ENCODE assay signal across 8 mouse cellular contexts in genomic region chr8:119558603-119559401, GRCm38 (mm10). TPM values are rescaled to one million over a fixed set of nuclear protein-coding genes. Genes with fewer than 3 reads are reported as not detected.
DNase-seq lines count a peak whose midpoint lies in the region; ATAC-seq lines count a peak whose summit lies in the region.

TSS of gene Mbtps1 (minus strand) at chr8:119558735.

- no peaks in the 10 kb centered on the region for H3K27me3 ChIP-seq in hindbrain, embryonic 16.5 days (replicated peaks; ENCODE audit: control insufficient read depth, insufficient read depth, low read length)

- peak within 1 kb of the TSS; percentile 81 for H3K4me2 ChIP-seq in hindbrain, embryonic 16.5 days (ENCODE audit: low read length)

- peak within 1 kb of the TSS; percentile 85 for H3K4me3 ChIP-seq in hindbrain, embryonic 16.5 days (ENCODE audit: low read length)
- peak within 1 kb of the TSS; percentile 92 for H3K4me3 ChIP-seq in macrophage (ENCODE audit: inconsistent target)

- peaks cover 15% of the 10 kb centered on the region for H3K36me3 ChIP-seq in hindbrain, embryonic 16.5 days (ENCODE audit: control insufficient read depth, insufficient read depth, low read length)
- H3K36me3 ChIP-seq in macrophage (ENCODE audit: inconsistent target) = peaks cover 22% of the 10 kb centered on the region

- H3K79me2 ChIP-seq in macrophage (ENCODE audit: inconsistent target) = peaks cover 44% of the 10 kb centered on the region

- H3K27ac ChIP-seq in hindbrain, embryonic 16.5 days (ENCODE audit: low read depth, low read length) = peak within 1 kb of the TSS; percentile 96
- peak within 1 kb of the TSS; percentile 68 for H3K27ac ChIP-seq in macrophage

- peak within 1 kb of the TSS; percentile 89 for H3K9ac ChIP-seq in hindbrain, embryonic 16.5 days (ENCODE audit: low read depth, low read length)

- H3K9me3 ChIP-seq in hindbrain, embryonic 16.5 days (ENCODE audit: control insufficient read depth, low read length) = no peaks in the 10 kb centered on the region

- peak; percentile 99 for DNase-seq in T-cell, adult 2 months (ENCODE audit: low spot score)
- DNase-seq in cerebellum, postnatal 36 days = peak; percentile 96 to 98
- peak; percentile 97 for DNase-seq in gastrocnemius, adult 18-20 months (ENCODE audit: low spot score)
- DNase-seq in left cerebral cortex, adult 18-20 months (ENCODE audit: low spot score in 2 of 2) = peak; percentile 96 to 98
- peak; percentile 98 for DNase-seq in right cerebral cortex, adult 18-20 months
- DNase-seq in urinary bladder, postnatal 10 days (ENCODE audit: low spot score) = peak; percentile 97

- ATAC-seq in hindbrain, embryonic 16.5 days = peak; percentile 97

- 8% methylated on average over 48 of the region's 63 CpGs for WGBS in hindbrain, embryonic 16.5 days
- 3% methylated on average over 59 of the region's 63 CpGs for WGBS in macrophage (ENCODE audit: missing documents)

- H3K4me1 ChIP-seq in hindbrain, embryonic 16.5 days (ENCODE audit: control insufficient read depth, insufficient read depth, low read depth, low read length) = peaks cover 25% of the 10 kb centered on the region

RNA-seq across cellular contexts. Expression of gene Mbtps1, which starts in this region (rescaled TPM):
- 10 to 100 TPM; 20.2 to 21.1 TPM for total RNA-seq in gastrocnemius, adult 18-20 months (2021)
- 46.3 and 55.0 TPM in 2 replicates for polyA plus RNA-seq in hindbrain, embryonic 16.5 days (2015; fragmentation: Nextera tagmentation; extraction: Ambion mirVana)
- 10 to 100 TPM; 61.9 to 65.5 TPM for total RNA-seq in left cerebral cortex, adult 18-20 months (2021)
- 100 to 1,000 TPM in 15 of 26 experiments, 10 to 100 TPM in 11; 48.8 to 173 (median 113) TPM for total RNA-seq in macrophage (2018; cell fraction: chromatin; rRNA removed)
- 10 to 100 TPM; 15.1 to 41.5 (median 26.2) TPM for total RNA-seq in macrophage (2018; cell fraction: cytosol; rRNA removed)
- 100 to 1,000 TPM in 5 of 26 experiments, 10 to 100 TPM in 21; 40.2 to 122 (median 61.3) TPM for total RNA-seq in macrophage (2018; cell fraction: nucleus; rRNA removed)
- 27.0 to 33.7 TPM (median 28.9 TPM) in 3 replicates for polyA plus RNA-seq in macrophage (2018)

Comparison
In these comparisons a context has a peak if more than half of its experiments do, and no peak if none do; other contexts are left out.
1. Peak in every context shown above with its lines: DNase-seq, ATAC-seq, H3K4me3 ChIP-seq and H3K27ac ChIP-seq.